Mouse (Mus musculus): ENCODE data around the gene Tor2a. TPM values are rescaled to one million over a fixed set of nuclear protein-coding genes. Genes with fewer than 3 reads are reported as not detected.

The Tor2a gene
- total and polyA plus RNA-seq, 3 experiments = 33.3 to 53.8 (median 41.4) TPM

- dilution Hi-C loops (cut with MboI; ENCODE audit: extremely low pct_ligation_motif_present, extremely low pct_unique_long_range_greater_than_20kb, low sequenced_read_pairs) (no loop called here), in situ Hi-C loops (cut with MboI; ENCODE audit: low pct_ligation_motif_present, low pct_unique_long_range_greater_than_20kb, low sequenced_read_pairs) (no loop called here)
- Histone ChIP-seq H3K9ac (ENCODE audit: insufficient read depth, low read depth) (no peak overlapping the region), H3K4me3 (replicated peaks in 1 of 3; ENCODE audit: low read depth in 2 of 3, low read length in 2 of 3, poor library complexity in 1 of 3) (no peak overlapping the region), H3K9me3 (replicated peaks; ENCODE audit: low read length) (no peaks in the 10 kb centered on the region), H3K27me3 (replicated peaks) (no peaks in the 10 kb centered on the region), H3K4me2 (ENCODE audit: insufficient read depth, low read depth, poor library complexity, severe bottlenecking) (no peak overlapping the region), H3K36me3 (replicated peaks in 1 of 2; ENCODE audit: control insufficient read depth in 1 of 2, insufficient read depth in 1 of 2, low read length in 1 of 2) (peaks cover 0 to 63% of the 10 kb centered on the region in 2 experiments), H3K4me1 (ENCODE audit: control insufficient read depth in 1 of 2, insufficient read depth in 2 of 2) (no peaks in the 10 kb centered on the region), H3K27ac (ENCODE audit: insufficient read depth, low read depth) (no peak overlapping the region), H3K79me2 (replicated peaks; ENCODE audit: control insufficient read depth, extremely low read depth, insufficient read depth, poor library complexity, severe bottlenecking) (no peaks in the 10 kb centered on the region)
- TF ChIP-seq GABPA (IDR thresholded peaks at IDR 0.05; ENCODE audit: insufficient replicate concordance, low read depth, low read length) (no peak), IRF4 (IDR thresholded peaks at IDR 0.05; ENCODE audit: low read depth, low read length) (no peak), ZNF384 (IDR thresholded peaks at IDR 0.05; ENCODE audit: low read depth, low read length) (no peak), UBTF (IDR thresholded peaks at IDR 0.05; ENCODE audit: low read depth, low read length) (no peak), CTCF (conservative IDR thresholded peaks at IDR 0.05 in 1 of 2, IDR thresholded peaks at IDR 0.05 in 1 of 2; ENCODE audit: low read depth in 2 of 2, low read length in 2 of 2) (no peak), USF1 (IDR thresholded peaks at IDR 0.05; ENCODE audit: low read depth, low read length) (no peak), RCOR1 (conservative IDR thresholded peaks at IDR 0.05; ENCODE audit: low read depth, low read length) (no peak), CHD1 (IDR thresholded peaks at IDR 0.05; ENCODE audit: low read depth, low read length) (no peak), ZMIZ1 (IDR thresholded peaks at IDR 0.05; ENCODE audit: low read depth, low read length) (no peak), ZC3H11A (IDR thresholded peaks at IDR 0.05; ENCODE audit: low read depth, low read length) (no peak), SMC3 (IDR thresholded peaks at IDR 0.05; ENCODE audit: low read depth, low read length) (no peak), JUN (IDR thresholded peaks at IDR 0.05; ENCODE audit: insufficient read depth, low read depth, low read length) (no peak), ELF1 (IDR thresholded peaks at IDR 0.05; ENCODE audit: low read depth, low read length) (no peak), MYC (IDR thresholded peaks at IDR 0.05; ENCODE audit: low read depth, low read length) (no peak), MAFK (IDR thresholded peaks at IDR 0.05; ENCODE audit: insufficient replicate concordance, low read length) (no peak), JUND (conservative IDR thresholded peaks at IDR 0.05; ENCODE audit: low read depth, low read length) (no peak), RAD21 (IDR thresholded peaks at IDR 0.05; ENCODE audit: low read depth, low read length) (no peak), TBP (conservative IDR thresholded peaks at IDR 0.05; ENCODE audit: low read depth, low read length) (no peak), NRF1 (IDR thresholded peaks at IDR 0.05; ENCODE audit: low read depth, low read length) (no peak)
- DNase-seq (ENCODE audit: extremely low read depth) = no peak
These were observed 52.0 kb downstream of the Tor2a start for GRCm38 (mm10) chr2:32808816-32809566.

Other genes starting within 250 kb of the Tor2a start
- 3.8 and 5.1 TPM in 2 replicates for gene Fam102a, start 221.9 kb upstream of the Tor2a start, total RNA-seq (2012; rRNA removed)
- 1.3 and 1.7 TPM in 2 replicates for gene Fam102a, start 221.9 kb upstream of the Tor2a start, total RNA-seq (2014; rRNA removed)
- 6.7 and 7.8 TPM in 2 replicates for gene Fam102a, start 221.9 kb upstream of the Tor2a start, polyA plus RNA-seq (2012; ENCODE audit: insufficient read length, low read depth)
- gene Dpm2, start 186.4 kb upstream of the Tor2a start, total RNA-seq (2012; rRNA removed) = 30.9 and 38.1 TPM in 2 replicates
- gene Dpm2, start 186.4 kb upstream of the Tor2a start, total RNA-seq (2014; rRNA removed) = 29.8 and 33.8 TPM in 2 replicates
- 63.6 and 65.7 TPM in 2 replicates for gene Dpm2, start 186.4 kb upstream of the Tor2a start, polyA plus RNA-seq (2012; ENCODE audit: insufficient read length, low read depth)
- gene Pip5kl1, start 182.4 kb upstream of the Tor2a start, total RNA-seq (2012; rRNA removed) = 0.64 and 1.3 TPM in 2 replicates
- gene Pip5kl1, start 182.4 kb upstream of the Tor2a start, total RNA-seq (2014; rRNA removed) = 0.28 TPM in 1 of 2 replicates, not detected in the other
- 0.57 and 0.82 TPM in 2 replicates for gene Pip5kl1, start 182.4 kb upstream of the Tor2a start, polyA plus RNA-seq (2012; ENCODE audit: insufficient read length, low read depth)
- gene 9430097D07Rik, start 181.6 kb upstream of the Tor2a start, total RNA-seq (2012; rRNA removed) = 0.13 TPM in 1 of 2 replicates, not detected in the other
- gene 9430097D07Rik, start 181.6 kb upstream of the Tor2a start, total RNA-seq (2014; rRNA removed) = not detected in 2 replicates
- not detected in 2 replicates for gene 9430097D07Rik, start 181.6 kb upstream of the Tor2a start, polyA plus RNA-seq (2012; ENCODE audit: insufficient read length, low read depth)
- gene St6galnac4, start 170.1 kb upstream of the Tor2a start, total RNA-seq (2012; rRNA removed) = 51.9 and 57.4 TPM in 2 replicates
- gene St6galnac4, start 170.1 kb upstream of the Tor2a start, total RNA-seq (2014; rRNA removed) = 45.9 and 58.3 TPM in 2 replicates
- 81.7 and 87.0 TPM in 2 replicates for gene St6galnac4, start 170.1 kb upstream of the Tor2a start, polyA plus RNA-seq (2012; ENCODE audit: insufficient read length, low read depth)
- gene St6galnac6, start 157.5 kb upstream of the Tor2a start, total RNA-seq (2012; rRNA removed) = 13.9 and 14.3 TPM in 2 replicates
- 12.9 and 13.2 TPM in 2 replicates for gene St6galnac6, start 157.5 kb upstream of the Tor2a start, total RNA-seq (2014; rRNA removed)
- gene St6galnac6, start 157.5 kb upstream of the Tor2a start, polyA plus RNA-seq (2012; ENCODE audit: insufficient read length, low read depth) = 10.7 and 13.3 TPM in 2 replicates
- 2.9 and 3.9 TPM in 2 replicates for gene Ak1, start 135.5 kb upstream of the Tor2a start, total RNA-seq (2012; rRNA removed)
- 1.4 TPM in 2 replicates for gene Ak1, start 135.5 kb upstream of the Tor2a start, total RNA-seq (2014; rRNA removed)
- gene Ak1, start 135.5 kb upstream of the Tor2a start, polyA plus RNA-seq (2012; ENCODE audit: insufficient read length, low read depth) = 1.5 and 2.8 TPM in 2 replicates
- gene Eng, start 110.6 kb upstream of the Tor2a start, total RNA-seq (2012; rRNA removed) = 0.13 TPM in 2 replicates
- 0.08 TPM in 1 of 2 replicates, not detected in the other for gene Eng, start 110.6 kb upstream of the Tor2a start, total RNA-seq (2014; rRNA removed)
- gene Eng, start 110.6 kb upstream of the Tor2a start, polyA plus RNA-seq (2012; ENCODE audit: insufficient read length, low read depth) = 0.44 and 0.47 TPM in 2 replicates
- 31.8 and 34.1 TPM in 2 replicates for gene Fpgs, start 53.1 kb upstream of the Tor2a start, total RNA-seq (2012; rRNA removed)
- gene Fpgs, start 53.1 kb upstream of the Tor2a start, total RNA-seq (2014; rRNA removed) = 37.9 and 41.8 TPM in 2 replicates
- 52.4 and 59.2 TPM in 2 replicates for gene Fpgs, start 53.1 kb upstream of the Tor2a start, polyA plus RNA-seq (2012; ENCODE audit: insufficient read length, low read depth)
- gene Cdk9, start 44.2 kb upstream of the Tor2a start, total RNA-seq (2012; rRNA removed) = 41.7 and 45.2 TPM in 2 replicates
- 72.1 and 73.7 TPM in 2 replicates for gene Cdk9, start 44.2 kb upstream of the Tor2a start, total RNA-seq (2014; rRNA removed)
- gene Cdk9, start 44.2 kb upstream of the Tor2a start, polyA plus RNA-seq (2012; ENCODE audit: insufficient read length, low read depth) = 136 and 138 TPM in 2 replicates
- gene Sh2d3c, start 36.2 kb upstream of the Tor2a start, total RNA-seq (2012; rRNA removed) = 10.2 and 11.1 TPM in 2 replicates
- gene Sh2d3c, start 36.2 kb upstream of the Tor2a start, total RNA-seq (2014; rRNA removed) = 4.8 and 5.1 TPM in 2 replicates
- gene Sh2d3c, start 36.2 kb upstream of the Tor2a start, polyA plus RNA-seq (2012; ENCODE audit: insufficient read length, low read depth) = 22.0 and 25.8 TPM in 2 replicates
- gene 6330409D20Rik, start 16.2 kb upstream of the Tor2a start, total RNA-seq (2012; rRNA removed) = not detected in 2 replicates
- not detected in 2 replicates for gene 6330409D20Rik, start 16.2 kb upstream of the Tor2a start, total RNA-seq (2014; rRNA removed)
- 0.41 and 0.46 TPM in 2 replicates for gene 6330409D20Rik, start 16.2 kb upstream of the Tor2a start, polyA plus RNA-seq (2012; ENCODE audit: insufficient read length, low read depth)
- 0.81 and 0.97 TPM in 2 replicates for gene Ttc16, start 18.4 kb downstream of the Tor2a start, total RNA-seq (2012; rRNA removed)
- 0.11 TPM in 1 of 2 replicates, not detected in the other for gene Ttc16, start 18.4 kb downstream of the Tor2a start, total RNA-seq (2014; rRNA removed)
- gene Ttc16, start 18.4 kb downstream of the Tor2a start, polyA plus RNA-seq (2012; ENCODE audit: insufficient read length, low read depth) = 0.24 TPM in 1 of 2 replicates, not detected in the other
- 9.2 and 11.1 TPM in 2 replicates for gene Ptrh1, start 18.6 kb downstream of the Tor2a start, total RNA-seq (2012; rRNA removed)
- 1.4 and 1.7 TPM in 2 replicates for gene Ptrh1, start 18.6 kb downstream of the Tor2a start, total RNA-seq (2014; rRNA removed)
- gene Ptrh1, start 18.6 kb downstream of the Tor2a start, polyA plus RNA-seq (2012; ENCODE audit: insufficient read length, low read depth) = 4.6 and 6.9 TPM in 2 replicates
- not detected in 2 replicates for gene Cfap157, start 27.2 kb downstream of the Tor2a start, total RNA-seq (2012; rRNA removed)
- not detected in 2 replicates for gene Cfap157, start 27.2 kb downstream of the Tor2a start, total RNA-seq (2014; rRNA removed)
- 0.23 and 0.67 TPM in 2 replicates for gene Cfap157, start 27.2 kb downstream of the Tor2a start, polyA plus RNA-seq (2012; ENCODE audit: insufficient read length, low read depth)
- 1.4 and 2.5 TPM in 2 replicates for gene Stxbp1, start 90.0 kb downstream of the Tor2a start, total RNA-seq (2012; rRNA removed)
- gene Stxbp1, start 90.0 kb downstream of the Tor2a start, total RNA-seq (2014; rRNA removed) = 1.5 and 1.6 TPM in 2 replicates
- 8.3 and 10.4 TPM in 2 replicates for gene Stxbp1, start 90.0 kb downstream of the Tor2a start, polyA plus RNA-seq (2012; ENCODE audit: insufficient read length, low read depth)
- 0.55 and 0.80 TPM in 2 replicates for gene Fam129b, start 118.9 kb downstream of the Tor2a start, total RNA-seq (2012; rRNA removed)
- 0.19 and 0.26 TPM in 2 replicates for gene Fam129b, start 118.9 kb downstream of the Tor2a start, total RNA-seq (2014; rRNA removed)
- 0.49 and 0.50 TPM in 2 replicates for gene Fam129b, start 118.9 kb downstream of the Tor2a start, polyA plus RNA-seq (2012; ENCODE audit: insufficient read length, low read depth)
- 2,275 and 2,528 TPM in 2 replicates for gene Rpl12, start 204.3 kb downstream of the Tor2a start, total RNA-seq (2012; rRNA removed)
- gene Rpl12, start 204.3 kb downstream of the Tor2a start, total RNA-seq (2014; rRNA removed) = 1,298 and 1,607 TPM in 2 replicates
- 87.8 and 91.3 TPM in 2 replicates for gene Rpl12, start 204.3 kb downstream of the Tor2a start, polyA plus RNA-seq (2012; ENCODE audit: insufficient read length, low read depth)
- 9.5 and 10.2 TPM in 2 replicates for gene Lrsam1, start 204.4 kb downstream of the Tor2a start, total RNA-seq (2012; rRNA removed)
- gene Lrsam1, start 204.4 kb downstream of the Tor2a start, total RNA-seq (2014; rRNA removed) = 4.6 and 5.0 TPM in 2 replicates
- 4.7 and 5.4 TPM in 2 replicates for gene Lrsam1, start 204.4 kb downstream of the Tor2a start, polyA plus RNA-seq (2012; ENCODE audit: insufficient read length, low read depth)
- gene Slc2a8, start 224.8 kb downstream of the Tor2a start, total RNA-seq (2012; rRNA removed) = 3.8 and 5.6 TPM in 2 replicates
- 0.95 and 1.3 TPM in 2 replicates for gene Slc2a8, start 224.8 kb downstream of the Tor2a start, total RNA-seq (2014; rRNA removed)
- 0.90 and 1.1 TPM in 2 replicates for gene Slc2a8, start 224.8 kb downstream of the Tor2a start, polyA plus RNA-seq (2012; ENCODE audit: insufficient read length, low read depth)

All from CH12.LX (cell line).